Mouse (Mus musculus) G1E (cell line): Measurements from ENCODE around the gene Marf1.

Experiments
- CTCF ChIP-seq: IDR thresholded peaks from 2 replicates; pipeline ENCODE4 v1.5.1; 2012; ENCODE audit warnings: low read depth, low read length, inconsistent platforms, mixed read lengths
- GATA1 ChIP-seq: IDR thresholded peaks from 2 replicates; pipeline ENCODE4 v1.6.1; 2012; ENCODE audit warnings: borderline replicate concordance, low read length, inconsistent platforms, mixed read lengths
- GATA2 ChIP-seq: IDR thresholded peaks from 2 replicates; pipeline ENCODE4 v1.6.1; 2012; ENCODE audit warnings: low read depth, low read length, inconsistent platforms, borderline replicate concordance
- TAL1 ChIP-seq: conservative IDR thresholded peaks from 2 replicates; pipeline ENCODE4 v1.6.1; 2012; ENCODE audit warnings: low read depth, low read length, inconsistent platforms, mixed read lengths

DNA sequence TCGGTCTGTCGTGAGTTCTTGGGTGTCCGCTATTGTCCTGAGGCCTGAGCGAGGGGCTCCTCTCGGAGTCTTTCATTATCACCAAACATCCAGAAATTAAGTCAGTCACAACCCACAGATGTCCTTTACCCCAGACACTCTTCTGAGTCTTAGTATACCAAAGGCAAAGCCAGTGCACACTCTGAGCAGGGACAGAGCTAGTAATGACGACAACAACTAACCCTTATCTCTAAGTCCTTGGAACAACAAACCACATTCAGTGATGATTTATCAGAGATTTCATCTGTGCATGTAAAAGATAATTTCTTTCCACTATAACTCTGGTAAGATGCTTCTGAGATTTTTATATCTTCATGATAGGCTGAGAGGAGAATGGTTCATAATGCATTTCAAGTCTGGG is 6.8 kb downstream of the Marf1 start:
- no peak for TF ChIP-seq CTCF
- TF ChIP-seq TAL1: no peak
- TF ChIP-seq GATA1: no peak
- TF ChIP-seq GATA2: no peak
